Mouse (Mus musculus) testis, adult 2 months (tissue): Measurements from ENCODE around the gene D430042O09Rik.

Experiments used
- CTCF ChIP-seq: fragments of 200-500 bp; IDR thresholded peaks from 2 replicates; pipeline ENCODE4 v1.5.1; 2012; ENCODE audit warnings: low read depth, mild to moderate bottlenecking, inconsistent platforms, low read length, moderate library complexity; ENCODE audit not compliant: control insufficient read depth, insufficient read depth, insufficient replicate concordance
- POLR2A ChIP-seq: fragments of 200-500 bp; IDR thresholded peaks from 2 replicates; pipeline ENCODE4 v1.6.1; 2012; ENCODE audit warnings: low read depth, mild to moderate bottlenecking, inconsistent platforms, low read length, moderate library complexity; ENCODE audit not compliant: control insufficient read depth

- TF ChIP-seq POLR2A (no peak), CTCF (no peak)
Observed at GRCm38 (mm10) chr7:125708100-125708499, 412 bp downstream of the D430042O09Rik start.
